Mouse (Mus musculus) heart, embryonic 14.5 days (tissue): ENCODE data around the gene Ttc7b. TPM values are rescaled to one million over a fixed set of nuclear protein-coding genes. Genes with fewer than 3 reads are reported as not detected.

Source experiments
- ATAC-seq: fragments of 200-750 bp; cut with Nextera tagmentation; 2 replicates; pipeline ENCODE4 v1.8.0; 2017; ENCODE audit warnings: low read depth, moderate TSS enrichment; ENCODE audit not compliant: insufficient number of reproducible peaks, insufficient read depth, low FRiP score
- H3K27ac ChIP-seq, 2 experiments: fragments of 200-500 bp in 1 of 2; fragments of 300-500 bp in 1 of 2; sonication (generic) in 1 of 2; replicated peaks in 1 of 2; 2 replicates each; pipeline ENCODE4 v1.5.1; 2012 to 2014; ENCODE audit warnings: low read depth in 2 of 2, low read length in 2 of 2, control low read depth in 1 of 2, mild to moderate bottlenecking in 1 of 2, mixed read lengths in 1 of 2; ENCODE audit not compliant: control insufficient read depth in 1 of 2, insufficient read depth in 1 of 2
- H3K27me3 ChIP-seq: fragments of 300-500 bp; sonication (generic); 2 replicates; pipeline ENCODE4 v1.6.1; 2014; ENCODE audit warnings: mild to moderate bottlenecking, low read length, control low read depth; ENCODE audit not compliant: control insufficient read depth, insufficient read depth
- H3K36me3 ChIP-seq: fragments of 300-500 bp; sonication (generic); 2 replicates; pipeline ENCODE4 v1.6.1; 2014; ENCODE audit warnings: mild to moderate bottlenecking, control low read depth, low read length, mixed read lengths; ENCODE audit not compliant: control insufficient read depth, insufficient read depth
- H3K4me1 ChIP-seq, 2 experiments: fragments of 200-500 bp in 1 of 2; fragments of 300-500 bp in 1 of 2; sonication (generic) in 1 of 2; 2 replicates each; pipeline ENCODE4 v1.6.1; 2012 to 2014; ENCODE audit warnings: low read length in 2 of 2, control low read depth in 1 of 2, mixed read lengths in 1 of 2; ENCODE audit not compliant: control insufficient read depth in 2 of 2, insufficient read depth in 2 of 2
- H3K4me2 ChIP-seq: fragments of 300-500 bp; sonication (generic); 2 replicates; pipeline ENCODE4 v1.6.1; 2014; ENCODE audit warnings: mild to moderate bottlenecking, low read length
- H3K4me3 ChIP-seq, 2 experiments: fragments of 200-500 bp in 1 of 2; fragments of 300-500 bp in 1 of 2; sonication (generic) in 1 of 2; 2 replicates each; pipeline ENCODE4 v1.5.1; 2012 to 2014; ENCODE audit warnings: low read length in 2 of 2, mild to moderate bottlenecking in 2 of 2, control low read depth in 1 of 2, low read depth in 1 of 2, moderate library complexity in 1 of 2; ENCODE audit not compliant: control insufficient read depth in 1 of 2, insufficient read depth in 1 of 2
- H3K9ac ChIP-seq: fragments of 300-500 bp; sonication (generic); 2 replicates; pipeline ENCODE4 v1.6.1; 2014; ENCODE audit warnings: mild to moderate bottlenecking, low read length
- H3K9me3 ChIP-seq: fragments of 300-500 bp; sonication (generic); 2 replicates; pipeline ENCODE4 v1.6.1; 2016; ENCODE audit warnings: low read length, control low read depth; ENCODE audit not compliant: control insufficient read depth
- WGBS: fragments of 180-500 bp; shearing (Covaris S2); extraction: QIAGEN DNeasy Blood & Tissue Kit; methylation state at CpG from one replicate; pipeline ENCODE4 v1.1.7; 2014; 5-methylcytosine and 5-hydroxymethylcytosine counted together
- polyA plus RNA-seq: library from polyadenylated mRNA; unstranded; fragments of >200 nt; fragmentation: Nextera tagmentation; extraction: Ambion mirVana; gene quantifications from 2 replicates; pipeline ENCODE4 v1.2.1, GENCODE M21; 2014

Ttc7b gene
- polyA plus RNA-seq, 1 experiment from 2014 or later: 16.5 TPM

- H3K36me3 ChIP-seq: peaks cover 58% of the 10 kb centered on the region
- 97% methylated on average over 10 of the region's 10 CpGs for WGBS
Observed at GRCm38 (mm10) chr12:100491967-100492611, 28.5 kb downstream of the Ttc7b start.

GRCm38 (mm10) chr12:100489799-100490198 lies 30.8 kb downstream of the Ttc7b start:
- Histone ChIP-seq H3K27ac (no peak overlapping the region), H3K9ac (no peak overlapping the region), H3K4me2 (no peak overlapping the region), H3K27me3 (no peaks in the 10 kb centered on the region), H3K36me3 (peaks cover 46% of the 10 kb centered on the region), H3K9me3 (no peaks in the 10 kb centered on the region), H3K4me3 (no peak overlapping the region), H3K4me1 (no peaks in the 10 kb centered on the region)
- WGBS: 90% methylated on average over 7 of the region's 7 CpGs
- no peak for ATAC-seq

More at GRCm38 (mm10) chr12:100491967-100492611, 28.5 kb downstream of the Ttc7b start:
- H3K27me3 ChIP-seq: no peaks in the 10 kb centered on the region
- H3K9ac ChIP-seq: no peak overlapping the region
- no peak overlapping the region for H3K4me2 ChIP-seq
- no peak overlapping the region for H3K4me3 ChIP-seq
- no peaks in the 10 kb centered on the region for H3K9me3 ChIP-seq
- H3K4me1 ChIP-seq: no peaks in the 10 kb centered on the region
- no peak overlapping the region for H3K27ac ChIP-seq
- no peak for ATAC-seq

GRCm38 (mm10) chr12:100488368-100488767 lies 32.3 kb downstream of the Ttc7b start:
- no peak overlapping the region for H3K4me3 ChIP-seq
- no peaks in the 10 kb centered on the region for H3K27me3 ChIP-seq
- no peak overlapping the region for H3K9ac ChIP-seq
- H3K27ac ChIP-seq: no peak overlapping the region
- no peaks in the 10 kb centered on the region for H3K9me3 ChIP-seq
- H3K36me3 ChIP-seq: peaks cover 41% of the 10 kb centered on the region
- ATAC-seq: no peak
- no peak overlapping the region for H3K4me2 ChIP-seq
- 93% methylated on average over 5 of the region's 5 CpGs for WGBS
- H3K4me1 ChIP-seq: no peaks in the 10 kb centered on the region

DNA sequence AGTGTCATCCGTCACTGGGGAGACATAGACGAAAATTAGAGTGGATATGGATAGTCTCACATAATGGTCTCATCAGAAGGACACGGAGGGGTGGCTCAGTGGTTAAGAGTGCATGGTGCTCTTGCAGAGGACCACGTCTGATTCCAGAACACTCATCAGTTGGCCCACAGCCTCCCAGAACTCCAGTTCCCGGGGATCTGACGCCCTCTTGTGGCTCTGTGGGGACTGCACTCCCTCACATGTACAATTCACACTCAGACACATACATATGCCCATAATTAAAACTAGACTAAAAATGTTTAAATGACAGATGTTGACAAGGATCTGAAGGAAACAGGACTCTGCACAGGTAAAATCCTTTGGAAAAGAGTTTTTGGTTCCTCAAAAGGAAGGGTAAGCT lies 34.4 kb downstream of the Ttc7b start:
- WGBS: 71% methylated on average over 6 of the region's 6 CpGs
- Histone ChIP-seq H3K4me2 (no peak overlapping the region), H3K27me3 (no peaks in the 10 kb centered on the region), H3K4me3 (no peak overlapping the region), H3K4me1 (no peaks in the 10 kb centered on the region), H3K27ac (no peak overlapping the region), H3K9ac (no peak overlapping the region), H3K9me3 (no peaks in the 10 kb centered on the region), H3K36me3 (peaks cover 36% of the 10 kb centered on the region)
- ATAC-seq: no peak

GRCm38 (mm10) chr12:100483054-100483453 lies 37.6 kb downstream of the Ttc7b start:
- H3K27ac ChIP-seq: no peak overlapping the region
- no peaks in the 10 kb centered on the region for H3K27me3 ChIP-seq
- no peak for ATAC-seq
- WGBS: 100% methylated on average over 1 of the region's 1 CpGs
- no peak overlapping the region for H3K9ac ChIP-seq
- H3K4me2 ChIP-seq: no peak overlapping the region
- H3K9me3 ChIP-seq: no peaks in the 10 kb centered on the region
- peaks cover 27% of the 10 kb centered on the region for H3K36me3 ChIP-seq
- no peak overlapping the region for H3K4me3 ChIP-seq
- H3K4me1 ChIP-seq: peaks cover 9 to 10% of the 10 kb centered on the region in 2 experiments; a peak in 3 of 4 replicates

DNA sequence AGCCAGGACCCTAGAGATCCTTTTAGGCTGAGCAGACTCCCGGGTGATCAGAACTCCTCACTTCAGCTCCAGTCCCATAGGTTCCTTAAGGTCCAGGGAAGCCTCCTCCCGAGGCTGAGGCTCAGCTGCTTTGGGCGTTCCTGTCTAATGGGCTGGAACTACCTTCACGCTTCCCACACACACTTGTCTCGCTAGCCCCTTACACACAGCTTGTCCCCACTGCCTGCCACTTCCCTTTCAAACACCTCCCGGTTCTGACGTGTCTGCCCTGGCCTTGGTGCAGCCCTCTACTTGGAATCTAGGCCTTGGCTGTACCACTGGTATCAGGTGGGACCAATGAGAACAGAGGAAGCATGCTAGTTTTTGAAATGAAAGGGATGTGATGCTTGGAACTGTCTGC lies 38.4 kb downstream of the Ttc7b start:
- Histone ChIP-seq H3K36me3 (peaks cover 27% of the 10 kb centered on the region), H3K4me3 (no peak overlapping the region), H3K9me3 (no peaks in the 10 kb centered on the region), H3K27ac (no peak overlapping the region), H3K4me1 (peaks cover 9 to 10% of the 10 kb centered on the region in 2 experiments; a peak in 3 of 4 replicates), H3K27me3 (no peaks in the 10 kb centered on the region), H3K9ac (no peak overlapping the region), H3K4me2 (no peak overlapping the region)
- ATAC-seq: no peak
- WGBS: 73% methylated on average over 7 of the region's 7 CpGs

GRCm38 (mm10) chr12:100481443-100482026 lies 39.1 kb downstream of the Ttc7b start:
- Histone ChIP-seq H3K4me2 (no peak overlapping the region), H3K27me3 (no peaks in the 10 kb centered on the region), H3K4me3 (no peak overlapping the region), H3K4me1 (peaks cover 9 to 10% of the 10 kb centered on the region in 2 experiments; a peak in 3 of 4 replicates), H3K9me3 (no peaks in the 10 kb centered on the region), H3K27ac (no peak overlapping the region), H3K9ac (no peak overlapping the region), H3K36me3 (peaks cover 27% of the 10 kb centered on the region)
- ATAC-seq: no peak
- WGBS: 79% methylated on average over 8 of the region's 8 CpGs
